Mouse (Mus musculus) CH12.LX (cell line): Measurements from ENCODE around the gene Ap1g2. TPM values are rescaled to one million over a fixed set of nuclear protein-coding genes. Genes with fewer than 3 reads are reported as not detected.

Source experiments
- DNase-seq: peaks from one replicate; pipeline ENCODE4 v3.0.0-alpha.2; 2013; ENCODE audit errors: extremely low read depth
- H3K27ac ChIP-seq: 2 replicates; pipeline ENCODE4 v1.5.1; 2012; ENCODE audit warnings: low read depth, mild to moderate bottlenecking, control low read depth, moderate library complexity; ENCODE audit not compliant: insufficient read depth
- H3K27me3 ChIP-seq: replicated peaks from 2 replicates; pipeline ENCODE3; 2012; ENCODE audit warnings: inconsistent platforms
- H3K36me3 ChIP-seq, 2 experiments: replicated peaks in 1 of 2; 2 replicates each; pipeline versions ENCODE3 to v1.6.1; 2012; ENCODE audit warnings: inconsistent platforms in 1 of 2, low read length in 1 of 2, mild to moderate bottlenecking in 1 of 2, mixed read lengths in 1 of 2, moderate library complexity in 1 of 2; ENCODE audit not compliant: control insufficient read depth in 1 of 2, insufficient read depth in 1 of 2
- H3K4me1 ChIP-seq, 2 experiments: 2 replicates each; pipeline ENCODE4 v1.6.1; 2012; ENCODE audit warnings: inconsistent platforms in 1 of 2, moderate library complexity in 1 of 2; ENCODE audit not compliant: insufficient read depth in 2 of 2, control insufficient read depth in 1 of 2
- H3K4me2 ChIP-seq: 2 replicates; pipeline ENCODE4 v1.6.1; 2012; ENCODE audit warnings: low read depth, mild to moderate bottlenecking, control low read depth; ENCODE audit not compliant: poor library complexity, insufficient read depth, severe bottlenecking
- H3K4me3 ChIP-seq, 3 experiments: fragments of 150-350 bp in 1 of 3; sonication (generic) in 1 of 3; replicated peaks in 1 of 3; 2 replicates each; pipeline versions ENCODE3 to v1.5.1; 2011 to 2012; ENCODE audit warnings: low read depth in 2 of 3, low read length in 2 of 3, mild to moderate bottlenecking in 2 of 3, moderate library complexity in 2 of 3, control low read depth in 1 of 3, improper control_type of control experiment in 1 of 3, inconsistent platforms in 1 of 3, mixed read lengths in 1 of 3; ENCODE audit not compliant: poor library complexity in 1 of 3
- H3K79me2 ChIP-seq: replicated peaks from 2 replicates; pipeline ENCODE4 v1.6.1; 2012; ENCODE audit warnings: mild to moderate bottlenecking, moderate library complexity; ENCODE audit not compliant: control insufficient read depth, poor library complexity, insufficient read depth, severe bottlenecking; ENCODE audit errors: extremely low read depth
- H3K9ac ChIP-seq: 2 replicates; pipeline ENCODE4 v1.6.1; 2012; ENCODE audit warnings: low read depth, mild to moderate bottlenecking, control low read depth, moderate library complexity; ENCODE audit not compliant: insufficient read depth
- H3K9me3 ChIP-seq: replicated peaks from 2 replicates; pipeline ENCODE3; 2012; ENCODE audit warnings: low read length, inconsistent platforms, mixed read lengths
- BHLHE40 ChIP-seq: IDR thresholded peaks from 2 replicates; pipeline ENCODE4 v1.6.1; 2011; ENCODE audit warnings: mild to moderate bottlenecking, low read depth, low read length, improper control_type of control experiment
- CTCF ChIP-seq, 2 experiments: IDR thresholded peaks in 1 of 2; conservative IDR thresholded peaks in 1 of 2; 2 replicates each; pipeline ENCODE4 v1.5.1; 2011 to 2012; ENCODE audit warnings: low read depth in 2 of 2, low read length in 2 of 2, improper control_type of control experiment in 1 of 2, inconsistent platforms in 1 of 2, mild to moderate bottlenecking in 1 of 2, moderate library complexity in 1 of 2
- ELF1 ChIP-seq: IDR thresholded peaks from 2 replicates; pipeline ENCODE4 v1.6.1; 2014; ENCODE audit warnings: low read depth, mild to moderate bottlenecking, inconsistent platforms, low read length, improper control_type of control experiment
- EP300 ChIP-seq: IDR thresholded peaks from 2 replicates; pipeline ENCODE4 v1.6.1; 2011; ENCODE audit warnings: low read length, improper control_type of control experiment
- ETS1 ChIP-seq: conservative IDR thresholded peaks from 2 replicates; pipeline ENCODE4 v1.6.1; 2012; ENCODE audit warnings: low read depth, mild to moderate bottlenecking, inconsistent platforms, low read length, improper control_type of control experiment, moderate library complexity
- HCFC1 ChIP-seq: IDR thresholded peaks from 2 replicates; pipeline ENCODE4 v1.6.1; 2012; ENCODE audit warnings: low read depth, mild to moderate bottlenecking, inconsistent platforms, low read length, improper control_type of control experiment
- IRF4 ChIP-seq: IDR thresholded peaks from 2 replicates; pipeline ENCODE4 v1.6.1; 2014; ENCODE audit warnings: low read depth, mild to moderate bottlenecking, inconsistent platforms, low read length, improper control_type of control experiment
- JUN ChIP-seq: IDR thresholded peaks from 2 replicates; pipeline ENCODE4 v1.6.1; 2011; ENCODE audit warnings: low read depth, mild to moderate bottlenecking, low read length, improper control_type of control experiment, moderate library complexity; ENCODE audit not compliant: insufficient read depth
- KAT2A ChIP-seq: IDR thresholded peaks from 2 replicates; pipeline ENCODE4 v1.6.1; 2012; ENCODE audit warnings: low read length, improper control_type of control experiment, inconsistent platforms; ENCODE audit not compliant: insufficient replicate concordance
- MAFK ChIP-seq: IDR thresholded peaks from 2 replicates; pipeline ENCODE4 v1.6.1; 2011; ENCODE audit warnings: low read length, improper control_type of control experiment; ENCODE audit not compliant: insufficient replicate concordance
- MAX ChIP-seq: IDR thresholded peaks from 2 replicates; pipeline ENCODE4 v1.6.1; 2011; ENCODE audit warnings: low read length, improper control_type of control experiment
- MAZ ChIP-seq: IDR thresholded peaks from 2 replicates; pipeline ENCODE4 v1.6.1; 2012; ENCODE audit warnings: low read depth, mild to moderate bottlenecking, inconsistent platforms, low read length, improper control_type of control experiment, moderate library complexity
- MEF2A ChIP-seq: IDR thresholded peaks from 2 replicates; pipeline ENCODE4 v1.6.1; 2014; ENCODE audit warnings: low read depth, mild to moderate bottlenecking, inconsistent platforms, low read length, improper control_type of control experiment, borderline replicate concordance
- MXI1 ChIP-seq: IDR thresholded peaks from 2 replicates; pipeline ENCODE4 v1.6.1; 2011; ENCODE audit warnings: mild to moderate bottlenecking, low read depth, low read length, improper control_type of control experiment
- NELFE ChIP-seq: IDR thresholded peaks from 2 replicates; pipeline ENCODE4 v1.6.1; 2011; ENCODE audit warnings: low read depth, low read length, improper control_type of control experiment
- NRF1 ChIP-seq: IDR thresholded peaks from 2 replicates; pipeline ENCODE4 v1.6.1; 2014; ENCODE audit warnings: low read depth, mild to moderate bottlenecking, inconsistent platforms, low read length, improper control_type of control experiment, moderate library complexity
- POLR2A ChIP-seq: IDR thresholded peaks from 2 replicates; pipeline ENCODE4 v1.6.1; 2011; ENCODE audit warnings: low read depth, mild to moderate bottlenecking, improper control_type of control experiment, low read length
- POLR2AphosphoS2 ChIP-seq: IDR thresholded peaks from 2 replicates; pipeline ENCODE4 v1.6.1; 2011; ENCODE audit warnings: low read depth, low read length, improper control_type of control experiment
- RAD21 ChIP-seq: IDR thresholded peaks from 2 replicates; pipeline ENCODE4 v1.6.1; 2011; ENCODE audit warnings: low read depth, mild to moderate bottlenecking, low read length, improper control_type of control experiment, moderate library complexity
- RCOR1 ChIP-seq: conservative IDR thresholded peaks from 2 replicates; pipeline ENCODE4 v1.6.1; 2012; ENCODE audit warnings: low read depth, mild to moderate bottlenecking, inconsistent platforms, low read length, improper control_type of control experiment
- SIN3A ChIP-seq: IDR thresholded peaks from 2 replicates; pipeline ENCODE4 v1.6.1; 2012; ENCODE audit warnings: low read length, improper control_type of control experiment, inconsistent platforms
- SMC3 ChIP-seq: IDR thresholded peaks from 2 replicates; pipeline ENCODE4 v1.6.1; 2011; ENCODE audit warnings: low read depth, low read length, improper control_type of control experiment
- TBP ChIP-seq: conservative IDR thresholded peaks from 2 replicates; pipeline ENCODE4 v1.6.1; 2011; ENCODE audit warnings: low read depth, low read length, improper control_type of control experiment
- TCF12 ChIP-seq: IDR thresholded peaks from 2 replicates; pipeline ENCODE4 v1.6.1; 2014; ENCODE audit warnings: low read depth, mild to moderate bottlenecking, inconsistent platforms, low read length, improper control_type of control experiment
- UBTF ChIP-seq: IDR thresholded peaks from 2 replicates; pipeline ENCODE4 v1.6.1; 2012; ENCODE audit warnings: low read depth, mild to moderate bottlenecking, inconsistent platforms, low read length, improper control_type of control experiment, moderate library complexity
- USF1 ChIP-seq: IDR thresholded peaks from 2 replicates; pipeline ENCODE4 v1.6.1; 2014; ENCODE audit warnings: low read depth, mild to moderate bottlenecking, inconsistent platforms, low read length, improper control_type of control experiment
- USF2 ChIP-seq: conservative IDR thresholded peaks from 2 replicates; pipeline ENCODE4 v1.6.1; 2011; ENCODE audit warnings: low read depth, low read length, improper control_type of control experiment
- ZC3H11A ChIP-seq: IDR thresholded peaks from 2 replicates; pipeline ENCODE4 v1.6.1; 2012; ENCODE audit warnings: low read depth, mild to moderate bottlenecking, inconsistent platforms, low read length, improper control_type of control experiment
- ZKSCAN1 ChIP-seq: IDR thresholded peaks from 2 replicates; pipeline ENCODE4 v1.6.1; 2012; ENCODE audit warnings: low read depth, inconsistent platforms, low read length, improper control_type of control experiment, borderline replicate concordance
- ZMIZ1 ChIP-seq: IDR thresholded peaks from 2 replicates; pipeline ENCODE4 v1.6.1; 2012; ENCODE audit warnings: low read depth, mild to moderate bottlenecking, inconsistent platforms, low read length, improper control_type of control experiment
- ZNF384 ChIP-seq: IDR thresholded peaks from 2 replicates; pipeline ENCODE4 v1.6.1; 2012; ENCODE audit warnings: low read depth, low read length, improper control_type of control experiment, inconsistent platforms
- dilution Hi-C: fragments of 300-500 bp; cut with MboI; formaldehyde crosslinking; loops from 2 replicates; pipeline ENCODE4 v1.14.3; 2020; ENCODE audit warnings: low sequenced_read_pairs; ENCODE audit not compliant: extremely low pct_unique_long_range_greater_than_20kb, extremely low pct_ligation_motif_present
- in situ Hi-C: fragments of 300-500 bp; cut with MboI; formaldehyde crosslinking; loops from 3 replicates; pipeline ENCODE4 v1.14.3; 2019; ENCODE audit warnings: low sequenced_read_pairs, low pct_ligation_motif_present, low pct_unique_long_range_greater_than_20kb, mixed read lengths
- polyA plus RNA-seq: library from polyadenylated mRNA; unstranded; fragments of >175 nt; gene quantifications from 2 replicates; pipeline ENCODE4 v1.2.1, GENCODE M21; 2012; ENCODE audit warnings: low read depth; ENCODE audit not compliant: insufficient read length
- total RNA-seq, 2 experiments: library from RNA; depleted of rRNA; stranded (reverse); fragments of 300-350 nt in 1 of 2; fragments of >200 nt in 1 of 2; gene quantifications; 2 replicates each; pipeline ENCODE4 v1.2.3; 2012 to 2014

The Ap1g2 gene
- total and polyA plus RNA-seq, 3 experiments: 18.3 to 64.8 (median 28.5) TPM

DNA sequence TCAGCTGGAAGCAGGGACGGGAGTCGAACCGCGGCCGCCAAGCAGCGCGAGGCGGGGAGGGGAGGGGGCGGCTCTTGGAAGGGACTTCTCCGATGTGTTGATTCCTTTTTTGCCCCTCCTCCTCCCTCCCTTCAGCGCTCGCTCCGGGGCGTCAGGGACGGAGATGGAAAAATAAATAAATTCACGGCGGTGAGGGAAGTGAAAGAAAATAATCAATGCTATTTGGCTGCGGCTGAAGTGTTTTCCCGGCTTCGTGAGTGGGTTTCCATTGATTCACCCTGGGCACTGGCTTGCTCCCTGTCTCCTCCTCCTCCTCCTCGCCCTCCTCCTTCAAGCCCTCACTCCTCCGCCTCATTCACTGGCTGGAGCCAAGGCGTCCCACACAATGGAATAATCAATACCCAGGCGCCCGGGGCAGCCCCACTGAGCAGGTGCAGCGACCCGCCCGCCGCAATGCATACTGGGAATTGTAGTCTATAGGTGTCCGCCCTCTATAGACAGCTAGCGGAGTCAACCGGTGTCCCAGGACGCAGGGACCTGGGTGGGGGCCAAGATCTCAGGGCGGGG lies 14.3 kb downstream of the Ap1g2 start, which contains the start of gene Zfhx2:
Gene Zfhx2, minus strand, starts transcription at position 314 of the 567 bp plus-strand sequence.
- H3K9ac ChIP-seq: peak within 1 kb of the TSS; percentile 45
- dilution Hi-C loops: no loop called here
- peak within 1 kb of the TSS; percentile 78 for H3K4me2 ChIP-seq
- peaks cover 0 to 8% of the 10 kb centered on the region in 2 experiments for H3K36me3 ChIP-seq
- in situ Hi-C loops: no loop called here
- TF ChIP-seq UBTF (no peak), NRF1 (peak; percentile 82), HCFC1 (peak; percentile 94), MEF2A (no peak), MXI1 (peak; percentile 45), BHLHE40 (peak; percentile 31; the same call in 1 of the 2 replicates), ZNF384 (no peak), ZMIZ1 (no peak), ZC3H11A (no peak), SMC3 (no peak), TCF12 (peak; percentile 64), NELFE (peak; percentile 33; the same call in 1 of the 2 replicates), ETS1 (no peak), IRF4 (peak; percentile 60; the same call in 1 of the 2 replicates), MAFK (no peak), ELF1 (no peak), USF2 (no peak), EP300 (no peak; the same call in 1 of the 2 replicates), CTCF (conservative IDR thresholded peaks at IDR 0.05 in 1 of 2, IDR thresholded peaks at IDR 0.05 in 1 of 2; ENCODE audit: low read depth in 2 of 2, low read length in 2 of 2) (no peak), TBP (0 out of 2 replicates have a peak, but pooled peaks have one; percentile 25), KAT2A (peak; percentile 71; the same call in 1 of the 2 replicates), JUN (no peak), MAZ (peak; percentile 92), SIN3A (peak; percentile 53; the same call in 1 of the 2 replicates), POLR2AphosphoS2 (no peak), POLR2A (peak; percentile 52; the same call in 1 of the 2 replicates), MAX (peak; percentile 47; the same call in 1 of the 2 replicates), USF1 (no peak), RAD21 (no peak), ZKSCAN1 (no peak), RCOR1 (no peak; the same call in 1 of the 2 replicates)
- peak; percentile 95 for DNase-seq
- H3K27me3 ChIP-seq: peaks cover 2% of the 10 kb centered on the region
- no peak within 1 kb of the TSS for H3K27ac ChIP-seq
- H3K9me3 ChIP-seq: no peaks in the 10 kb centered on the region
- H3K79me2 ChIP-seq: no peaks in the 10 kb centered on the region
- H3K4me3 ChIP-seq: peak within 1 kb of the TSS; percentile 51 to 66 (median 55)
- peaks cover 10 to 43% of the 10 kb centered on the region in 2 experiments for H3K4me1 ChIP-seq
